Mouse (Mus musculus) mature B cell (primary cell): ENCODE results near the gene Rapgef4.

Experiments used
- in situ Hi-C: fragments of 300-500 bp; cut with MboI; formaldehyde crosslinking; loops from 2 replicates; pipeline ENCODE4 v1.14.3; 2019

Rapgef4 gene

DNA sequence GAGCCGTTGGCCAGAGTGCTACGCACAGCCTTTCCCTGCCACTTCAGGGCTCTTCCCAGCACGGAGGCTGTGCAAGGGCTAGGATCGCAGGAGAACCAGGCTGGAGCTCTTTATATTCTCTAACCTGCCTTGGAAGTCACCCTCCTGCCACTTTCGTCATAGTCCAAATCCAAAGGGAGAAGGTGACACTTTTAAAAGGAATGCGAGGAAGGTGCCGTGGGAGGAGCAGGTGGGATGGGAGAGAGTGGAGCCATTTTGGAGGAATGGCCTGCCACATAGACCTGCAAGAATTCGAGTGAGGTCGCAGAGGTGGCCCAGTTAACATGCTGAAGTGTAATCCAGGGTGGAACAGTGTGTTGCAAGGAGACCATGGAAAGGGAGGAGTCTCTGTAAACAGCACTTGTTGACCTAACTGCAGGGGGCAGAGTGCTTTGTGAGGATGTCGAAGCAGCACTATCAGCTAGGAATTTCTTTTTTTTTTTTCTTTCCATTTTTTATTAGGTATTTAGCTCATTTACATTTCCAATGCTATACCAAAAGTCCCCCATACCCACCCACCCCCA is 94.0 kb downstream of the Rapgef4 start:
- in situ Hi-C loops = no loop called here

DNA sequence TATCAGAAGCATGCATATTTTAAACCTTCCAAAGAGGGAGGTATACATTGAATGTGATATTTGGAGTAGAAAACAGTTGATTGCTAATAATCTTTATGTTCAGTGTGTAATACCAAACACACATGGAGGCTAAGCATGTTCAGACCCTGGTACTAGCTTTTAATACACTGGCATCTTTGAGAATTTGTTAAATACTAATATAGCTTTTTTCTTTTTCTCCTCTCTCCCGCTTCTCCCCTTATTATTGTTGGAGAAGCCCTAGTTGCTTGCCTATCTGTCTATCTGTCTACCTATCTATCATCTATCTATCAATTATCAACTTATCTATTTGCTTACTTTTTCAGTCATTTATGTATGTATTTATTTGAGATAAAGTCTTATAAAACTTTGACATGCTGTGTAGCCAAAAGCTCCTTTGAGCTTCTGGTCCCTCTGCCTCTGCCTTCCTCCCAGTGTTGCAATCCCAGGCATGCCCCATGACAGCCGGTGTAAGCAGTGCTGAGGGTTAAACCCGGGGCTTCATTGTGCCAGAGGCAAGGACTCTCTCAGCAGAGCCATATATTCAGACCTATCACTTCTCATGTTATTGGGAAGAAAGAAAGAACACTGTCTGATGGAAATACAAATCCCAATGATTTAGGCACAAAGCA is 96.6 kb downstream of the Rapgef4 start:
- in situ Hi-C loops = no loop called here

DNA sequence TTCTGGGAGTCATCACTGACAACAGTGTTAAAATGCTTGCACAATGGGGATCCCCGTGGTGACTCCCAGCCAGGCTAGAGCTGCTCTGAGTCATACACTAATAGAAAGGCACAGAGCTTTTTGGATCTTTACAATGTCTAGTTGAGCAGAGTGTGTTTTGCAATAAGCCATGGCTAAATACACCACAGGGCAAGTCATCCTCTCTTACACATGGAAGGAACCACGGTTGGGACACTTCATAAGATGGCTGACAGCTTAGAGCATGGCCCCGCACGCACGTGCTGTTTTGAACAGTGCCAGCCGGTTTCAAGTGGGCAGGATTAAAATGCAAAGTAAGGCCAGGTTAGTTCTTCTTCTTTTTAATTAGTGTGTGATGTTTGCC is 97.1 kb downstream of the Rapgef4 start:
- in situ Hi-C loops = no loop called here

DNA sequence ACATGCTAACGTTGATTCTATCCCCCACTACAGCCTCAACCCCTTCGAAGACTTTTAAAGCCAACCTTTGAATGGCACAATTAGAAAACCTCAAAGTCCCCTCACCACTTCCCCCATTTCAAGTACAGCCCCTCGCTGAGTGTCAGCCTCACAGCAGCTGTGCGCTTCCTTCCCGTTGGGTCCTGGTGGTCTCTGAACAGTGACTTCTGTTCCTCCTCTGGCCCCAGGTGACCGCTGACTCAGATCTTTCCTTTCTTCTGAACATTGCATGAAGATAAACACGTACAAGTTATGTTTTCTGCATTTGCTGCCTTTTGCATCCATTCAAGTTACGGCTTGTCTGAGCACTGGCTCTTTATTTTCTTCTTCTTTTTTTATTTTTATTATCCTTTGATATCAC is 98.1 kb downstream of the Rapgef4 start:
- in situ Hi-C loops = no loop called here

DNA sequence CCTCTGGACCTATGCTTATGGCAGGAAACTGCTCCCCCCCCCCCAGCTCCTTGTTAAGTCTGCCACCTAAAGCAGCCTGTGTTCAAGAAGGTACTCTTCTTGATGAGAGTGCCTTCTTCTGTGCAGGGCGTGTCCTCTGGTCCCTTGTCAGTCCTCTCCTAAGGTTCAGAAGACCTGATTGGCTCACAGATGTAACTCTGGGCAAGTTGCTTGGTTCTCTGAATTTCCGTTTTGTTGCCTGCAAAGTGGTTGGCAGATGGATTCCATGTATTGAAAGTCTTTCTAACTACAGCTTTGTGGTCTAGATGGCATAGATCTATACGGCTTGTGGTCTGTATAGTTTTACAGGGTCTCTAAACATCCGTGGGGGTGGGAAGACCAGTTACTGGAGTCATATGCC is 101.8 kb downstream of the Rapgef4 start:
- in situ Hi-C loops = no loop called here

DNA sequence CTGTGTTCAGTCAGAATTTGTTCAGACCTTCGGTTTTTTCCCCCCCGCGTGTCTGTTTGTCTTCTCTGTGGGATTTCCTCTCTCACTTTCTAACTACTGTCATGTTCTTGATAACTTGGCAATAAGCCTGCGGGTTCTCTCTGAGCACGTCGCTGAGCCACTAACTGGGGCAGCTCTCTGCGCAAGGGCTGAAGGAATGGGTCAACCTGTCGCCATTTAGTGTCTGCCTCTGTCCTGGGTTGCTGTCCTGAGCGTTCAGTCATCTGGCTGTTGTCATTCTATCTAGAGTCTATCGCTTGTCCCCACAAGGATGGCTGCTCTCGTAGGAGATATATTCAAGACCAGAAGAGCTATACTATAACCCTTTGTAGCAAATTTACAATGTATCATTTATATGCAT is 107.8 kb downstream of the Rapgef4 start:
- in situ Hi-C loops = no loop called here

DNA sequence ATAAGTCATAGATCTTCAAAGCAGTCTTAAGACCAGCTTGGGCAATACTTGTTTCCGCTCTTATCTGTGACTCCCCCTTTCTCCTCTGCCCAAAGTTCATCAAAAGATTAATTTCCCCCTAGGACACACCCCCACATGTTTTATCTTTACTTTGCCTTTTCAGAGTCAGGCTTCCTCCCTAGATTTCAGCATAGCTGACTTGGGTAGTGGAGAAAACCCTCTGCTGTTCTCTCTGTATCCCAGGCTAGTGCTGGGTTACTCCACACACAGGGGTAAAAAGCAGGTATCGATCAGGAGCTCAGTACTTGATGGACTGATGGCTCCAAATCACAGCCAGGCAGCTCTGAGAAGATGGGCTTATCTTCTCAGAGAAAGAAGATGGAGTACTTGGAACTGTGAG is 109.0 kb downstream of the Rapgef4 start:
- in situ Hi-C loops = no loop called here

DNA sequence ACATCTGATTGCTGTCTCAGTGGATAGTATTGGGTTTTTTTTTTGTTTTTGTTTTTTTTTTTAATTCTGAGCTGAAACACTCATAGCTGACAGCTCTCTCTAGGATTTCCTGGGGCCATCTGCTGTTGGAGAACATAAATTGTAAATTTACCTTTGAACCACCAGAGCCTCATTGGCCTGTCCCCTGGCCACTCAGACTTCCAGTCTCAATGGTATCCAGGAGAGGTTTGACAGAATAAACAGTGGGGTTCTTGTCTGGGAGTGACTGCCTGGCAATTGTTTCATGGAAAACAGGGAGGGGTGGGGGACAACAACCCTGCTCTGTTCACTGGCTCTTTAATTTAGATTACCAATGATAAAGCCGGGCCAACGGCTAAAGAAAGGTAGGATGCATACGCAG is 111.0 kb downstream of the Rapgef4 start:
- in situ Hi-C loops = no loop called here

DNA sequence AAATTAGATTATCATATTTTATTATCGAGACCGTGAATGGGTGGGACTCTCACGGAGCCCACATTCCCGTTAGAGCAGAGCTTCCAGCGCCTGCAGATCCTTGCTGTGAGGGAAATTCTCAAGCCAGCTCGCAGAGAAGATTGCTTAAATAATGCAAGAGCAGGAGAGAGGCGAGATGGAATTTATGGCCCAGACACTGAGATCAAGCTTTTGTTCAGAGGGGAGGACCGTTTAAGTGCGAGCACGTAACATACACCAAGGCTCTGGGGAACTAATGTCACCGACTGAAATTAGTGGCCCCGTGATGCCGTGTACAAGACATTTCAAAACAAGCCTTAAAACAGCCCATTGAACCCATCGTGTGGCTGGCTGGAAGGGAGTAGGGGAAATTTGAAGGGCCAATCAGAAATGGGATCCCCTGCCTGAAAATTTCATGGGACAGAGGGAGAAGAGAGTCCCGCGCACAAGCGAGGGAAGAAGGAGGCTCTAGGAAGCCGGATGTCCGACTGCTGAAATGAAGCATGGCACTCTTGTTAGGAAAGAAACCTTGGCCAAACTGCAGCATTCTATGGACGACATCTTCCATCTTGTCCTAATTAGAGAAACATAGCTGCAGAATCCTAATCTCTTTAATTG is 112.5 kb downstream of the Rapgef4 start:
- in situ Hi-C loops = no loop called here

DNA sequence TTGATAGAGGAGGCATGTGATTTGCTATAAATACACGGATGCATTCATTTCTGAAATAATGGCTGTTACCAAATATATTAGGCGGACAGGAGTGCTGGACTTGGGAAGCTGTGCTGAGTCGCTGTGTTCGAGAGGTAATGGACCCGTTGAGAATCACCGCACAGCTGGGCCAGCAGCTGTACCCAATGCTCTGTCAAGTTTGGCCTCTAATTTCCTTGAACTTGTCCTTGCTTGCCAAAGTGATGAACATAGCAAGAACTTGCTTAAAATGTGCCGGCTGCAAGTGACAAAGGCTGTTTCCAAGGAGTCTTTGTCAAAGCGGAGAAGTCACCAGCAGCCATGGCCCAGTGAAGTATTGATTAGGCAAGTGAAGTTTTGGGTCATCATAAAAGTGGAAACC is 113.0 kb downstream of the Rapgef4 start:
- in situ Hi-C loops = no loop called here

DNA sequence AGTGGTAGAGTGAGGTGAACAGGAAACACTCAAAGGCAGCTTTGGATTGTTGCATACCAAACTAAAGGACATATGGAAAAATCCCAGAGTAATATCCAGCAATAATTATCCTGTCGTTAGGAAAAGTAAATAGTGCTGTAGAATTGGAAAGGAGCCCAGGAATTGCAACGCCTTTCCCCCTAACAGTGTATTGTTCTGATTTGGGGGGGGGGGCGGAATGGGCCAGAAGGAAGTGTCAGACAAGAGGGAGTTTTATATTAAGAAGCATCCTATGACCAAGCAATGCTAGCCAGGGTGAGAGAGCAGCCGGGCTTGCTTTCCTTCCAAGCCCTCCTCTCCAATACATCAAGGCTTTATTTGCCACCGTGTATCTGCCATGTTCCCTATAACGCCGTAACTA is 113.4 kb downstream of the Rapgef4 start:
- in situ Hi-C loops = no loop called here

DNA sequence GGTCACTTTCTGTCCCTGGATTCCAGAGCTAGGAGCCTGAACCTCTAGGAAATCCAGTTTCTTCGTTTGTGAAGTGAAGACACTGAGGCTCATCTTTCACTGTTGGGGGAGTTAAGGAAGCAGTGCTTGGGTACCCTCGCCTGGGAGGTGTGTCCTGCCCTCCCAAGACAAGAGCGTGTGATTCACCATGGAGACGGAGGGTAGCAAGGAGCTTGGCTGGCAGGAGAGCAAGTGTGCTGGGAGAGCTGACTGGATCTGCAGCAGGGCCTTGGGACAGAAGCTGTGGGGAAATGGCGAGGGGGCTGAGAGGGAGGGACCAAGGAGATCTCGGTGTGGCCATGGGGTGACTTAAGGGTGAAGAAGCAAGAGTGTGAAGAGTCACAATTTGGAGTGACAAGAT is 114.0 kb downstream of the Rapgef4 start:
- in situ Hi-C loops = no loop called here

DNA sequence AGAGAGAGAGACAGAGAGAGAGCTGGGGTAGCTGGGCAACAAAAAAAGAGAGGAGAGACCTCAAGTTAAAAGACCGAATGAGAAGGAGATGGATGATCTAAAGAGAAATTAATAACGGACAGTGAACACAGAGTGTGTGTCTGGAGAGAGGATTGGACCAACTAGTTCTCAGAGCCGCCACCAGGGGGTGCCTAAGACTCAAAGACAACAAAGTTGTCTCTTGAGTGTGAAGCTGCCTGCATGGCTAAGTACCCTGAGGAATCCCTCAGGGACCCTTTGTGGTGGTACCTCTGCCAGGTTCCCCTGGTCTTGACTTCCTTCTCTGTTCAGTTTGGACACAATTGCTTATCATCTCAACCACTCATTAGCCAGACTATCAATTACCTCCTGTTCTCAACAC is 115.3 kb downstream of the Rapgef4 start:
- in situ Hi-C loops = no loop called here

DNA sequence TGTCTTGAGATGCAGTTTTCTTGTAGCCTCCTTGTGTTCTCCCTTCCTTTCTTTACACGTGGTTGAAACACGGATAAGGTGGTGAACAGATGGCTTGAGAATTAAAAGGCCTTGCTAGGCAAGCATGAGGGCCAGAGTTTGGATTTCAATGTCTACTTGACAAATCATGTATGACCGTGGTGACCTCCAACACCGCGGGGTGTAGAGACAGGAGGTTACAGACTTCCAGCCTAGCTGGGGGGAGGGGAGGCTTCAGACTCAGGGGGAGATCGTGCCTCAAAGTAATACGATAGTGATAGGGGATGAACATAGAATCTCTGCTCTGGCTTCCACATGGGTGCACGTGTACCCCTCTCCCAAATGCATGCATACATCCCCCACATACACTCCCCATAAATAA is 117.3 kb downstream of the Rapgef4 start:
- in situ Hi-C loops = no loop called here

DNA sequence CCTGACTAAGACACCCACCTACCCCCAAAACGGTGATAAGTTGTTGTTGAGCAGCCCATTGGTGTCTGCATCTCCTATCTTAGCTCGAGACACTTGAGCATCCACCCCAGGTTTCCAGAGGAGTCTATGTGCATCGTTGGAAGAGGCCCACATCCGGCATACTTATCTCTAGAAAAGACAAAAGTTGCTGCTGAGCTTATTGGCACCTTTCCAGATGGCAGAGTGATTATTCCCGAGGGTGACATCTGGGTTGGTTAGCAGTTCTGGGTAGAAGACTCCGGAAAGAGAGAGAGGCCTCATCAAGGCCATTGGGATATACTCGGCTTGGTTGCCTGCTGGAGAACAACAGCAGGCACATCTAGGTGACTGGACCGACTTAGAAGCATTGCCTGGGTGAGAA is 123.6 kb downstream of the Rapgef4 start:
- in situ Hi-C loops = no loop called here

DNA sequence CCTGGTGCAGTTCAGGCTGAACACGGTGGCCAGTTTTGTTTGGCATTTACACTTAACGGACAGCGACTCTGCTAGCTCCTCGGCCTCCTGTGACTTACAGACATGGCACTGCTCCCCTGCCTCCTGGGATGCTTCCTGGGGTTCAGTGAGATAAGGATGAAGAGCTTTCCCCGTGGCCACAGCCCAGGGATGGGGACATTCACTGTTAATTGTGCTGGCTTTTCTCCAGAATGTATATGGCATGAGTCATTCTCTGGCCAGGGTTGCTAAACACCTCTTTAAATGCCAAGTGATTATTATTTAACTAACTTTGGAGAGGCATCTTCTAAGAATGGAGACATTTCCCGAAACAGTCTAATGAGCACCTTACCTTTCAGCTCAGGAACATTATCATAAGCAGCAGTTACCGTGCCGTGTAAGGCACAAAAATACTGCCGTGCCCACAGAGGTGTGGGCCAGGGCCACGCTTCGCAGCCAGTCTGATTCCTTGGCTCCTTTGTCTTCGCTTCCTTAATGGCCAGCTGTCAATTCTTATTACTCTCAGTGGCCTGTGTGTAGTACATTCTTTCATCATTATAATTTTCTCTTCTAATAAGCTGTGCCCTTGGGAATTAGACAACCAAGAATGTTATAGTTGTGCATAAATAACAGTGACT is 126.6 kb downstream of the Rapgef4 start:
- in situ Hi-C loops = no loop called here

DNA sequence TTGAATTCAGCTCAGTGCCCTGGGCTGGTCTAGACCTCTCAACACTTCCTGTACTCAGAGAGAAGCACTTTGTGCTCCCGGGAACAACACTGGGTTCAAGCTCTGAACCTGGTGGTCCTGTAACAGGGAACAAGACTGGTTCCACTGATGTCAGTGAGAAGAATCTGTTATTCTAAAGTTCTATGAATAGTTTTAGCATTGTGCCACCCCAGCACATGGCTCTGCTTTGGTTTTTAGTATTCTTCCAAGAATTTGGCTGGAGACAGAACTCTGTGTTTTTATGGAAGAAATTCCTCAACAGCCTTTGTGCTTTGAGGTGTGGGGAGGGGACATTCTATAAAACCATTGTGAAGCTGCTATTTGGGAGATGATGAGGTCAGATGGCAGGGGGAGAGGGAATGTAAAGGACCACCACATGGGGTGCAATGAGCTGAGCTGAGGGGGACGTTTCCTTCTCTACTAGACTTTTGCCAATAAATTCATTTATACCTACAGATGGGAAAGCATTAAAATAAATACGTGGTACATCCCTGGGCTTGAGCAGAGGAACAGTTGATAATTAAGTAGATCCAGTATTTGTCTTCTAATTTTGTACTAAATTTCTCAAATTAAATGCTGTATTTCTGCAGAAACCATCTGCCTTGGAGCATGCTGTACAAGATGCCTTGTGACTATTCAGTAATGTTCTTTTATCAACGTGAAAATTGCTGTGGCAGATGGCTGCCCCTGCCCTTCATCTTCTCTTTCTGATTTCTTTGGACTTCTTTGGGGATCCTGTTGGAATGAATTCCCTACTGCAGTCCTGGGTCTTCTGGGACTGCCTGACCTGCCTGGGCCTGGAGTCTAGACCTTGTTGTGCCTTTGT is 127.6 kb downstream of the Rapgef4 start:
- in situ Hi-C loops = no loop called here

DNA sequence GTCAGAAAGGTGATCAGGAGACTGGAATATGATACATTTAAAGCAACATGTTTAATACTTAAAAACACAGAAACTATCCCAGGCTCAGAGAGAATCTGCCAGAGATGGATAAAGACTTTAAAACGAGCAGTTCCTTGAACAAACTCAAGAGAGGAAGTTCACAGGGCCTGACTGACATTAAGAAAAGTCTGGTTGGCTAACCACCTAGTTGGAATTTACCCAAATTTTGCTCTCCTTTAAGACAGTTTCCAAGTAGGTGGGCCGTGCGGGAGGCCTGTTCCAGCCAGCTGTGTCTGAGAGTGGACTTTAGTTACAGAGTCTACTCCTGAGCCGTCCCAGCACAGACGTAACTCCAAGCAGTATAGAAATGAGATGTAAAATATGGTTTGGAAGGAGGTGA is 129.4 kb downstream of the Rapgef4 start:
- in situ Hi-C loops = loop anchor here (5.0 kb wide), 1 partner anchor 37 kb away; no protein-coding TSS in a partner anchor

DNA sequence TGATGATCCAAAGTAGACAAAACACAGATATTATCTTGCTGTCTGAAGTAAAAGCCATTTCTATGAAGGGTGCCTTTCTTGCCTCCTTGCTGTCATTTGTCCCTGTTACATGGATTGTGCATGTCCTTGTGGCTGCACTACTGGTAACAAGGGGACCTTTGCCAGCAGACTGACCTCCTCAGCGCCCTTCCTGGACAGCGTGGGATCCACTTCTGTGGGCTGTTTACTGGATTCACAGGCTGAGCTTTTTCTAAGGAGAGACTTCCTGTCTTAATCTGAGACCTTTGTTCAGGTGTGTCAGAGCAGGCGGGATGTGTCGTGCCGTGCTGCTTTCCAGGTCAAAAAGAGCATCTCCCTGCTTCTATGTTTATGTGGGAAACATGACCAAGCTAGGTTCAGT is 132.7 kb downstream of the Rapgef4 start:
- in situ Hi-C loops = loop anchor here (5.0 kb wide), 1 partner anchor 34 kb away; no protein-coding TSS in a partner anchor

DNA sequence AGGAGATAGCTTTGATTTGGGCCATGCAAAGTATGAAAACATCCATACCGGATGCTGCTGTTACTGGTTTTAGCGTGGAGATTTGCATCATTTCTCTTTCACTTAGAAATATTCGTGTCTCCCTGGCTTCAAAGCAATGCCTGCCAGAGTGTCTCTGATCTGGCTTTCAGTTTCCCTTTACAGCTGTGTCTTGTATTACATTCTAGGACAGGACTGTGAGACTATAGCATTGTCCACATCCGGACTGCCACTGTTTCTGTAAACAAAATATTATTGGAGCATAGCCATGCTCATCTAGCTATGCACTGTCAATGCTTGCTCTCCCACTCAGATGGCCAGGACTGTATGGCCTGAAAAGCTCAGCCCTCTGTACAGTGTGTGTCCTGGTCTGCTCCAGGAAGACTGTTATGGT is 133.1 kb downstream of the Rapgef4 start:
- in situ Hi-C loops = loop anchor here (5.0 kb wide), 1 partner anchor 33 kb away; no protein-coding TSS in a partner anchor

DNA sequence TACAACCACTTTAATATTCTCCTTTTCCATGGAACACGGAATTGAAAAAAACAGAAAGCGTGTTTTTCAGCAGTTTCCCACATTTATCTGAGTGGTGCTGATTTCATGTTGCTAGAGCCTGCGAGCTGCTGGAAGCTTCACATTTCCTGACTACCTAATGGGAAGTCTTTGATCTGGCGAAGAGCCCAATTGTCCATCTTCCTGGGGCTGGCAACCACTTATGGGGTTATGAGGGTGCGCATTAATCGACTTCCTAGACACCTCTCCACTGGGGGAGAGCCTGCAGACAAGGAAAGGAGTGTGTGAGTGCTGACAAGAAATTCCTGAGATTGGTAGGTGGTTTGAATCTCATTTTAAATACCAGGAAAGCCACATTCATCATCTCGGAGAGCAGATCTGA is 135.1 kb downstream of the Rapgef4 start:
- in situ Hi-C loops = no loop called here

DNA sequence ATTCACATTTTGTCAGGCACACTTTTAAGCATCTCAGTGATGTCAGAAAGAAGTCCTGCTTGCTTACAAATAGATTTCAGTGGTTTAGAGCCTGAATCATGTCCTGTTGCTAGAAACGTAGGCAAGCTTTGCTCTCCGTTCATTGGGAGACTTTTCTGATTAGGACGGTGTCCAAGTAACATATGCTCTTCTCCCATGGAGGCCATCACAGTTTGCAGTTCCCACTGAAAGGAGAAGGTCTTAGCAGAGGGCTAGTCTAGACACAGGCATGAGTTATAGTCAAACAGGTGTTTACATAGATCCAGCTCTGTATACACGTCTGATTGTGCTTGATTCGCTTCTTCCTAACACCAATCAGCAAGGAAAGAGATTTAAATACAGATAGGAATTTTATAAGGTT is 135.7 kb downstream of the Rapgef4 start:
- in situ Hi-C loops = no loop called here
